Mouse (Mus musculus): ENCODE data around the gene Ctbp2. TPM values are rescaled to one million over a fixed set of nuclear protein-coding genes. Genes with fewer than 3 reads are reported as not detected.

Gene Ctbp2
- polyA plus RNA-seq, 1 experiment from 2014 or later = 157 TPM

DNA sequence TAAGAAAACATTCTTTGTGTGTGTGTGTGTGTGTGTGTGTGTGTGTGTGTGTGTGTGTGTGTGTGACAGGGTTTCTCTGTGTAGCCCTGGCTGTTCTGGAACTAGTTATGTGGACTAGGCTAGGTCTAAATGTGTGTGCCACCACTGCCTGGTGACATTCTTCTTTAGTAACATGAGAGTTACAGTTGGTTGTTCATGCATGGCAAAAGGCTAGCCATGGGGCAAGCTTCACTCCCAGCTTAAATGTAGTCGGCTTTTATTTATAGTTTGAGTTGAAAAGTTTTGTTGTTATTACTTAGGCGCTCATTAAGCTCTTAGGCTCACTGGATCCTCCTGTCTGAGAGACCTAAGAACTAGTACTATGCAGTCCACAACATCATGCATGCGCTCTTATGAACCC lies 159.8 kb downstream of the Ctbp2 start:
- Histone ChIP-seq H3K36me3 (ENCODE audit: control insufficient read depth, insufficient read depth, low read length) (peaks cover 14% of the 10 kb centered on the region; the same call in 1 of the 2 replicates), H3K9me3 (ENCODE audit: control insufficient read depth, low read length) (no peaks in the 10 kb centered on the region), H3K4me1 (ENCODE audit: control insufficient read depth, insufficient read depth, low read length) (0 out of 2 replicates have a peak, but pooled peaks cover 5% of the 10 kb centered on the region), H3K27me3 (ENCODE audit: control insufficient read depth, insufficient read depth, low read length) (no peaks in the 10 kb centered on the region), H3K4me3 (ENCODE audit: low read length) (no peak overlapping the region), H3K4me2 (replicated peaks; ENCODE audit: low read depth, low read length) (no peak overlapping the region), H3K27ac (ENCODE audit: low read depth, low read length) (no peak overlapping the region), H3K9ac (ENCODE audit: low read depth, low read length) (no peak overlapping the region)
- 38% methylated on average over 3 of the region's 3 CpGs for WGBS
- peak; percentile 57; the same call in 1 of the 2 replicates for ATAC-seq (ENCODE audit: low FRiP score, low TSS enrichment)

- WGBS = 90% methylated on average over 3 of the region's 3 CpGs
- ATAC-seq (ENCODE audit: low FRiP score, low TSS enrichment) = no peak
- no peaks in the 10 kb centered on the region for H3K4me1 ChIP-seq (ENCODE audit: control insufficient read depth, insufficient read depth, low read length)
- H3K4me3 ChIP-seq (ENCODE audit: low read length) = no peak overlapping the region
- H3K27ac ChIP-seq (ENCODE audit: low read depth, low read length) = no peak overlapping the region
- H3K36me3 ChIP-seq (ENCODE audit: control insufficient read depth, insufficient read depth, low read length) = no peaks in the 10 kb centered on the region
- H3K9me3 ChIP-seq (ENCODE audit: control insufficient read depth, low read length) = no peaks in the 10 kb centered on the region
- no peak overlapping the region for H3K4me2 ChIP-seq (replicated peaks; ENCODE audit: low read depth, low read length)
- H3K27me3 ChIP-seq (ENCODE audit: control insufficient read depth, insufficient read depth, low read length) = no peaks in the 10 kb centered on the region
- no peak overlapping the region for H3K9ac ChIP-seq (ENCODE audit: low read depth, low read length)
Measured at GRCm38 (mm10) chr7:132950613-132951012, 173.5 kb downstream of the Ctbp2 start.

- Histone ChIP-seq H3K27me3 (ENCODE audit: control insufficient read depth, insufficient read depth, low read length) (no peaks in the 10 kb centered on the region), H3K27ac (ENCODE audit: low read depth, low read length) (no peak overlapping the region), H3K4me1 (ENCODE audit: control insufficient read depth, insufficient read depth, low read length) (no peaks in the 10 kb centered on the region), H3K4me2 (replicated peaks; ENCODE audit: low read depth, low read length) (no peak overlapping the region), H3K9me3 (ENCODE audit: control insufficient read depth, low read length) (no peaks in the 10 kb centered on the region), H3K9ac (ENCODE audit: low read depth, low read length) (no peak overlapping the region), H3K4me3 (ENCODE audit: low read length) (no peak overlapping the region), H3K36me3 (ENCODE audit: control insufficient read depth, insufficient read depth, low read length) (no peaks in the 10 kb centered on the region)
- no peak for ATAC-seq (ENCODE audit: low FRiP score, low TSS enrichment)
- WGBS = 90% methylated on average over 4 of the region's 4 CpGs
Measured at GRCm38 (mm10) chr7:132949968-132950367, 174.2 kb downstream of the Ctbp2 start.

DNA sequence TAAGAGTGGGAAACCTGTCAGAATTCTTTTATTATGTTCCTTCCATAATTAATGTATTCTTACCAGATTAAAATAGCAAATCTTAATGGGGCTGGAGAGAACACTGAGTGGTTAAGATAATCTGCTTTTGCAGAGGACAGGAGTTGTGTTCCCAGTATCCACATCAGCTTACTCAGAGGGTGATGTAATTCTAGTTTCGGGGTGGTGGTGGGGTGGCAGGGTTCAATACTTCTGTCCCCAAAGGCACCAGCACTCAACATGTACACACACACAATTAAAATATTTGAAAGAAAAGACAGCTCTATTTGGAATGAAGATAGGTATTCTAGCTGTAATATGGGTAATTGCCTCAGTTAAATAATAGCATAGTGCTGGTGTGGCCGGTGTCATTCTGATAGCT lies 183.6 kb downstream of the Ctbp2 start:
- Histone ChIP-seq H3K4me3 (ENCODE audit: low read length) (no peak overlapping the region), H3K9ac (ENCODE audit: low read depth, low read length) (no peak overlapping the region), H3K27me3 (ENCODE audit: control insufficient read depth, insufficient read depth, low read length) (no peaks in the 10 kb centered on the region), H3K9me3 (ENCODE audit: control insufficient read depth, low read length) (no peaks in the 10 kb centered on the region), H3K36me3 (ENCODE audit: control insufficient read depth, insufficient read depth, low read length) (no peaks in the 10 kb centered on the region), H3K27ac (ENCODE audit: low read depth, low read length) (no peak overlapping the region), H3K4me2 (replicated peaks; ENCODE audit: low read depth, low read length) (no peak overlapping the region), H3K4me1 (ENCODE audit: control insufficient read depth, insufficient read depth, low read length) (no peaks in the 10 kb centered on the region)
- ATAC-seq (ENCODE audit: low FRiP score, low TSS enrichment) = no peak
- WGBS = 93% methylated on average over 2 of the region's 2 CpGs

DNA sequence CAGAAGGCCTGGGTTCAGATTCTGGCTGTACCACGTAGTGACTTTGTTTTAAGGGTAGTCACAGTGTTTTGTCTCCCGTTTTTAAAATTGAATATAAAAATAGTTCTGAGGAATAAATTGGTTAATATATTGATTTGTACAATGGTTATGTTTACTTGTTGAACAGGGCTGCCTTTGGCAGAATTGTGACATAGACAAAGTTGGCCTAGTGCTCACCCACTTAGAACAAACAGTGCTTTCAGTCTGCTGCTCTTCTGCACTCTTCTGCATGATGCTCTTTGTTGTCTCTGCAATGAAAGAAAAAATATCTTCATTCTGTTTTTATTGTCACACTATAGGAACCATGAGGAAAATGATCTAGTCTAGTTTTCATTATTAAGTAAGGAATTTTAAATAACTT lies 185.0 kb downstream of the Ctbp2 start:
- WGBS = 86% methylated on average over 2 of the region's 2 CpGs
- H3K4me2 ChIP-seq (replicated peaks; ENCODE audit: low read depth, low read length) = no peak overlapping the region
- H3K4me3 ChIP-seq (ENCODE audit: low read length) = no peak overlapping the region
- H3K36me3 ChIP-seq (ENCODE audit: control insufficient read depth, insufficient read depth, low read length) = no peaks in the 10 kb centered on the region
- H3K27me3 ChIP-seq (ENCODE audit: control insufficient read depth, insufficient read depth, low read length) = no peaks in the 10 kb centered on the region
- ATAC-seq (ENCODE audit: low FRiP score, low TSS enrichment) = no peak
- H3K9ac ChIP-seq (ENCODE audit: low read depth, low read length) = no peak overlapping the region
- H3K9me3 ChIP-seq (ENCODE audit: control insufficient read depth, low read length) = no peaks in the 10 kb centered on the region
- H3K4me1 ChIP-seq (ENCODE audit: control insufficient read depth, insufficient read depth, low read length) = no peaks in the 10 kb centered on the region
- no peak overlapping the region for H3K27ac ChIP-seq (ENCODE audit: low read depth, low read length)

Other genes with a start within 250 kb of the Ctbp2 start
- 18.0 and 20.0 TPM in 2 replicates for gene Zranb1, start 193.2 kb downstream of the Ctbp2 start, polyA plus RNA-seq (2014; fragmentation: Nextera tagmentation; extraction: Ambion mirVana)
- gene Fgfr2, start 1.0 kb downstream of the Ctbp2 start, polyA plus RNA-seq (2014; fragmentation: Nextera tagmentation; extraction: Ambion mirVana) = 62.8 and 133 TPM in 2 replicates

All from kidney, embryonic 14.5 days (tissue).